Mouse (Mus musculus): Measurements from ENCODE around the gene Nr1h4.

DNA sequence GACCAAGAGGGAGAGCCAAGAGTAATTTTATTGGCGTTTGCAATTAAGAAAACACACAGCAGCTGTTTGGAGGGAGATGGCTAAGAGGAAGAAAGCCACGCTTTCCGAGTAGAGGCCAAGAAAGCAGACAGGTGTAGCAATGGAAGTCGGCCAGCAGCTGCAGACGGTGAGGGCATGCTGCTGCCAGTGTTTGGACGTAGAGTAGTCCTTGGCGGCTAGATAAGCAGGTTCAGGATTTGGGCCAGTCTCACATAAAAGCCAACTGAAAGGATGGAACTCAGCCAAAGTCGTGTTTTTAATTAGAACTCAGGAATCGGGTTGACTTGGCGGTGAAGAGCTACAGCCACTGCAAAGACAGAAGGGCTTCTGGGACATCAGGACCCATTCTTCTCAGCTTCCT, 83.0 kb downstream of the Nr1h4 start:
- no peak for TF ChIP-seq CTCF (IDR thresholded peaks at IDR 0.05; ENCODE audit: insufficient read depth, low read depth, low read length)
- TF ChIP-seq POLR2A (IDR thresholded peaks at IDR 0.05; ENCODE audit: insufficient read depth, low read depth, low read length), result no peak
